Mouse (Mus musculus) retina, embryonic 14.5 days (tissue): Measurements from ENCODE around the gene Arhgef1.
A peak's percentile ranks its signal among the peaks of the same experiment; 100 is the strongest.

Source experiments
- DNase-seq: peaks from one replicate; pipeline ENCODE4 v3.0.0-alpha.2; 2015; ENCODE audit warnings: low spot score

Gene Arhgef1

GRCm38 (mm10) chr7:24944257-24944950 is 41.7 kb downstream of the Arhgef1 start, which contains the start of gene Gm4881:
Gene Gm4881, minus strand, starts transcription at chr7:24944494.
- no peak for DNase-seq

GRCm38 (mm10) chr7:24947316-24948048 is 44.8 kb downstream of the Arhgef1 start:
- no peak for DNase-seq

GRCm38 (mm10) chr7:24948774-24949173 is 46.1 kb downstream of the Arhgef1 start:
- DNase-seq, result peak; percentile 47

- peak; percentile 89 for DNase-seq
Observed at GRCm38 (mm10) chr7:24949958-24950623, 47.4 kb downstream of the Arhgef1 start.

- no peak for DNase-seq
Observed at GRCm38 (mm10) chr7:24953966-24954365, 51.3 kb downstream of the Arhgef1 start.

GRCm38 (mm10) chr7:24954450-24954849 is 51.7 kb downstream of the Arhgef1 start:
- no peak for DNase-seq

- no peak for DNase-seq
Observed at GRCm38 (mm10) chr7:24955226-24955625, 52.5 kb downstream of the Arhgef1 start.

GRCm38 (mm10) chr7:24964288-24964687 is 61.6 kb downstream of the Arhgef1 start:
- no peak for DNase-seq

GRCm38 (mm10) chr7:24964897-24965535 is 62.3 kb downstream of the Arhgef1 start:
- DNase-seq, result peak; percentile 94

GRCm38 (mm10) chr7:24967966-24968365 is 65.3 kb downstream of the Arhgef1 start:
- DNase-seq, result no peak

- DNase-seq, result no peak
Observed at GRCm38 (mm10) chr7:24968463-24968862, 65.8 kb downstream of the Arhgef1 start.

GRCm38 (mm10) chr7:24969805-24970204 is 67.1 kb downstream of the Arhgef1 start:
- no peak for DNase-seq

GRCm38 (mm10) chr7:24970341-24970740 is 67.6 kb downstream of the Arhgef1 start:
- no peak for DNase-seq

- peak; percentile 68 for DNase-seq
Observed at GRCm38 (mm10) chr7:24971261-24971971, 68.7 kb downstream of the Arhgef1 start.

GRCm38 (mm10) chr7:24971972-24972893 is 69.5 kb downstream of the Arhgef1 start, which contains the start of gene Rabac1:
Gene Rabac1, minus strand, starts transcription at chr7:24972754.
- DNase-seq, result peak; percentile 90

GRCm38 (mm10) chr7:24973208-24973607 is 70.5 kb downstream of the Arhgef1 start:
- DNase-seq, result no peak

GRCm38 (mm10) chr7:24973902-24974301 is 71.2 kb downstream of the Arhgef1 start:
- DNase-seq, result no peak

GRCm38 (mm10) chr7:24974893-24975595 is 72.3 kb downstream of the Arhgef1 start:
- DNase-seq, result peak; percentile 83
